Mouse (Mus musculus) megakaryocyte, embryonic 14.5 days (primary cell): ENCODE measurements around the gene Vmn1r202.

Experiments
- FLI1 ChIP-seq: IDR thresholded peaks from 2 replicates; pipeline ENCODE4 v1.6.1; 2012; ENCODE audit warnings: low read length, inconsistent platforms, mixed read lengths
- GATA1 ChIP-seq: IDR thresholded peaks from 3 replicates; pipeline ENCODE4 v1.6.1; 2012; ENCODE audit warnings: mixed read lengths, low read length, inconsistent platforms, borderline replicate concordance

GRCm38 (mm10) chr13:22502431-22502830, 2.8 kb downstream of the Vmn1r202 start:
- TF ChIP-seq GATA1 (no peak), FLI1 (no peak)
